Mouse (Mus musculus) embryonic facial prominence, embryonic 13.5 days (tissue): ENCODE results near the gene Hmgcl. TPM values are rescaled to one million over a fixed set of nuclear protein-coding genes. Genes with fewer than 3 reads are reported as not detected.

ENCODE experiments used
- ATAC-seq: fragments of 200-750 bp; cut with Nextera tagmentation; 2 replicates; pipeline ENCODE4 v1.8.0; 2017; ENCODE audit warnings: low read depth; ENCODE audit not compliant: insufficient number of reproducible peaks, insufficient read depth, low FRiP score, low TSS enrichment
- H3K27ac ChIP-seq: fragments of 300-500 bp; sonication (generic); 2 replicates; pipeline ENCODE4 v1.5.1; 2015; ENCODE audit warnings: moderate library complexity, mild to moderate bottlenecking, inconsistent platforms
- H3K27me3 ChIP-seq: fragments of 300-500 bp; sonication (generic); 2 replicates; pipeline ENCODE4 v1.6.1; 2015; ENCODE audit warnings: mild to moderate bottlenecking, inconsistent platforms
- H3K36me3 ChIP-seq: fragments of 300-500 bp; sonication (generic); 2 replicates; pipeline ENCODE4 v1.6.1; 2015; ENCODE audit warnings: mild to moderate bottlenecking, inconsistent platforms
- H3K4me1 ChIP-seq: fragments of 300-500 bp; sonication (generic); 2 replicates; pipeline ENCODE4 v1.6.1; 2015; ENCODE audit warnings: inconsistent platforms
- H3K4me2 ChIP-seq: fragments of 300-500 bp; sonication (generic); 2 replicates; pipeline ENCODE4 v1.6.1; 2015; ENCODE audit warnings: moderate library complexity, mild to moderate bottlenecking, inconsistent platforms
- H3K4me3 ChIP-seq: fragments of 300-500 bp; sonication (generic); 2 replicates; pipeline ENCODE4 v1.5.1; 2015; ENCODE audit warnings: mild to moderate bottlenecking, inconsistent platforms
- H3K9ac ChIP-seq: fragments of 300-500 bp; sonication (generic); 2 replicates; pipeline ENCODE4 v1.6.1; 2015; ENCODE audit warnings: mild to moderate bottlenecking, inconsistent platforms
- H3K9me3 ChIP-seq: fragments of 300-500 bp; sonication (generic); 2 replicates; pipeline ENCODE4 v1.6.1; 2016; ENCODE audit warnings: inconsistent platforms
- WGBS: fragments of 180-500 bp; shearing (Covaris S2); methylation state at CpG from one replicate; pipeline ENCODE4 v1.1.7; 2015; ENCODE audit warnings: mixed read lengths; 5-methylcytosine and 5-hydroxymethylcytosine counted together
- polyA plus RNA-seq: library from polyadenylated mRNA; unstranded; fragments of >200 nt; fragmentation: Nextera tagmentation; extraction: Ambion mirVana; gene quantifications from 2 replicates; pipeline ENCODE4 v1.2.1, GENCODE M21; 2015

Gene Hmgcl
- polyA plus RNA-seq, 1 experiment from 2014 or later: 80.3 TPM

DNA sequence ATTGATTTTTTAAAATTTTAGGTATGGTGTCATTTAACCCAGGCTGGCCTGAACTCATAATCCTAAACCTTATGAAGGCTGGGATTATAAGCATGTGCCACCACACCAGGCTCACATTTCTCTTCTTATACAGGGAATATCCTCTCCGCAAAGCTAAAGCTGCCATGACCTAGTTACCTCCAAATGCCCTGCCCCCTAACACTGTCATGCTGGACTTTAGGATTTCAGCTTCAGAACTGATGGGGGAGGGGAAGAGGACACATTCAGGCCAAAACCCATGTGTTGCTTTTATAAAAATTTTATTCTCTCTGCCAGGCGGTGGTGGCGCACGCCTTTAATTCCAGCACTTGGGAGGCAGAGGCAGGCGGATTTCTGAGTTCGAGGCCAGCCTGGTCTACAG, 47.7 kb downstream of the Hmgcl start:
- Histone ChIP-seq H3K4me1 (no peaks in the 10 kb centered on the region), H3K4me3 (no peak overlapping the region), H3K9me3 (peaks cover 10% of the 10 kb centered on the region; the same call in 1 of the 2 replicates), H3K4me2 (no peak overlapping the region), H3K27ac (no peak overlapping the region), H3K27me3 (no peaks in the 10 kb centered on the region), H3K36me3 (no peaks in the 10 kb centered on the region), H3K9ac (no peak overlapping the region)
- 95% methylated on average over 6 of the region's 6 CpGs for whole genome bisulfite sequencing
- no peak for ATAC-seq

DNA sequence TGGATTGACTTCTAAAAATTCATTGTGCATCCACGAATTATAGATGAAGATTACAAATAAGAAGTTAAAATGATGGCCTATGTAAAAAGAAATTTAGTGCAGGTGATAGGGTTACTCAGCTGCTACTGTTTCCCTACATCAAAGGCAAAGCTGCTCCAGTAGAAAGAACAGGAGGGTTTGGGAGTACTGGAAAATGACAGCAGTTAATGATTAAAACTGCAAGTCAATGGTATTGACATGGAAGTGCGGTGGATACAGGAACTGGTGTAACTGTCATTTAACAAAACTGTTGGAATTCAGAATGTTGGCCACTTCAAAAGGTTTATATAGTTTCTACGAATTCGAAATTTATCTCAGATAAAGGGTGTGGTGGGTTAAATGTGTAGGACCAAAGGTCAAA, 48.9 kb downstream of the Hmgcl start:
- Histone ChIP-seq H3K4me1 (no peaks in the 10 kb centered on the region), H3K27me3 (no peaks in the 10 kb centered on the region), H3K9ac (no peak overlapping the region), H3K4me2 (no peak overlapping the region), H3K9me3 (peaks cover 10% of the 10 kb centered on the region; the same call in 1 of the 2 replicates), H3K36me3 (no peaks in the 10 kb centered on the region), H3K27ac (no peak overlapping the region), H3K4me3 (no peak overlapping the region)
- no peak for ATAC-seq
- 80% methylated on average over 4 of the region's 4 CpGs for WGBS

DNA sequence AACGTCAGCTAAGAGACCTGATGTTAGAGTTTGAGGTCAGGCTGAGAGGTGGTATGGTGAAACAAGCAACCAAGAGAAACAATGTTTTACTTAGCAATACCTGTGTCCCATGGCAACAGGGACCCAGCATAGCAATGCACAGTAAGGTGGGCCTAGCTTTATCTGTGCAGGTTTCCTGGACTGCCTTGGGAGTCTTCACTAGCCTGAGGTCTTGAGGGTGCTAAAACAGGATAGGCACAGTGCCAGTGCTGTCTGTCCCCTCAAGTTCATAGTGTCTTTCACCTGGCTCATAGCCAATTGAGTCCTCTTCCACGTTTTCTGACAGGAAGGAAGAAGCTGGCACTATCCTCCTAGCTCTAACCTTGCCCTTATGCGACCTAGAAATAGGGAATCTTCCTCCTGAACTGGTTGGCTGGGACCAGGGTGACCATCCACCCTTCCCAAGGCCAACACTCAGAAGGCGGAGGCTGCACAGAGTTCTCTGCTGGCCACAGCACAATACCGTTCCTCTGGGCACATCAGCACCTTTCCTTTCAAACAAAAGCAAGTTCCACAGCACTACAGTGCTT, 57.9 kb downstream of the Hmgcl start:
- no peak overlapping the region for H3K4me2 ChIP-seq
- H3K36me3 ChIP-seq: peaks cover 78% of the 10 kb centered on the region
- H3K4me1 ChIP-seq: no peaks in the 10 kb centered on the region
- no peak overlapping the region for H3K9ac ChIP-seq
- H3K27ac ChIP-seq: no peak overlapping the region
- WGBS: 89% methylated on average over 5 of the region's 5 CpGs
- H3K4me3 ChIP-seq: no peak overlapping the region
- no peaks in the 10 kb centered on the region for H3K27me3 ChIP-seq
- no peaks in the 10 kb centered on the region for H3K9me3 ChIP-seq
- no peak for ATAC-seq

DNA sequence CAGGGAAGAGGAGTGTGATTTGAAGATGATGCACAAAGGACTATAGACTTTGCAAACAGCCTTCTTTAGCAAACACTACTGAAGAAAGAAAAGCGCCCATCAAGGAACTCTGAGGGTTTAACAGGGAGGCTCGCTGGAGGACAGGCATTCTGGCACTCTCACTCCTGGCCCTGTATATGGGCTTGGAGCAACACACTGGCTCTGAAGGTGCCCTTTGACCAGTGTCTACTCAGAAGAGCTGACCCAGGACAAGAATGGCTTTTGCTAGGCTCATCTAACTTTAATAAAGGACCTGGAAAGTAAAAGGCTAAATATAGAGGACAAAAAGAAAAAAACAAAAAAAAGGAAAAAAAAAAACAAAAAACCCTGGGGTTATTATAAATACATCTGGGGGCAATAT, 58.7 kb downstream of the Hmgcl start:
- no peak overlapping the region for H3K27ac ChIP-seq
- peaks cover 86% of the 10 kb centered on the region for H3K36me3 ChIP-seq
- no peaks in the 10 kb centered on the region for H3K9me3 ChIP-seq
- no peak overlapping the region for H3K4me2 ChIP-seq
- no peak overlapping the region for H3K9ac ChIP-seq
- no peaks in the 10 kb centered on the region for H3K27me3 ChIP-seq
- H3K4me3 ChIP-seq: no peak overlapping the region
- H3K4me1 ChIP-seq: no peaks in the 10 kb centered on the region
- 88% methylated on average over 2 of the region's 2 CpGs for WGBS
- no peak for ATAC-seq

DNA sequence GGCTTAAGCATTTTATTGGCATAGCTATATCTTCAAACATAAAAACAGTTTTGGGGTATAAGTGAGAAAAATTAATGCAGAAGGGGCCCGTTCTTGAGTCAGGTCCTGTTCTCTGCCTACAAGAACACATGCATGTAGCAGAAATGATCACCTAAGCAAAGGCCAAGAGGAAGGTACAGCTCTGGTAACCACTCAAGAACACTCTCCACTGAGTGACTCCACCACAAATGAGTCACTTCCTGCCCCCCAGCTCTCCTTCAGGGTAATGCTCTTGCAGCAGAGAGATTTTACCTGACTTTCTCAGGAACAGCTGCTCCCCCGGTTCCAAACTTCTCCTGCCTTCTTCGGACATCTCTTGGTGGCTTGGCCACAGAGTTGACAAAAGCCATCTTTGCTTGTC, 60.6 kb downstream of the Hmgcl start:
- Histone ChIP-seq H3K27ac (no peak overlapping the region), H3K9ac (no peak overlapping the region), H3K4me3 (no peak overlapping the region), H3K27me3 (no peaks in the 10 kb centered on the region), H3K4me1 (no peaks in the 10 kb centered on the region), H3K4me2 (no peak overlapping the region), H3K9me3 (no peaks in the 10 kb centered on the region), H3K36me3 (peaks cover 94% of the 10 kb centered on the region)
- ATAC-seq: no peak
- 92% methylated on average over 3 of the region's 3 CpGs for WGBS

DNA sequence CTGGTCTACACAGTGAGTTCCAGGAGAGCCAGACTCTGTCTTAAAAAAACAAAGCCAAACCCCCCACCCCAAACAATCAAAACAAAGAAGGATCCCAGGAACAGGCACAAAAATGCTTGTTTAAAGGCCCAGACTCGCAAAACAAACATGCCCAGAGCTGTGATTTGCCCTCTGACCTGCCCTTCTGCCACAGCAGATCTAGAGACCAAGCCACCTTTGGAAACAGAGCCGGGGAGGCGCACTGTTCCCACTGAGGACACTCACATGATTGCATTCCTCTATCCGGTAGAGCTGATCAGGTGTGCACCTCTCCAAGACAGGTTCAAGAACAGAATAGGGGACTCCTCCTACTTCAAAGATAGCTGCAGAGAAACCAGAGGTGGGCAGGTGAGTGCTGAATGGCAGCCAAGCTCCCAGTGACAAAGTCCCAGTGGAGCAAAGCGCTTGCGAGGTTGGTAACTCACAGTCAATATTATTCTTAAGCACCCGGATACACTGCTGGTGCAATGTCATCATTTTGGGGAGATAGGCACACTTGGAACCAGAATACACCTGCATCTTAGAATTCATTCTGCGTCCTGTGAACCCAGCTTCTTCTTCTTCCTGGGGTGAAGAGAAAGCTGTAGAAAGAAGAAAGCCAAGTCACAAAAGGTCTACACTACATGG, 62.7 kb downstream of the Hmgcl start:
- no peaks in the 10 kb centered on the region for H3K9me3 ChIP-seq
- no peak overlapping the region for H3K4me2 ChIP-seq
- ATAC-seq: no peak
- WGBS: 89% methylated on average over 8 of the region's 8 CpGs
- peaks cover 92% of the 10 kb centered on the region for H3K36me3 ChIP-seq
- H3K27me3 ChIP-seq: no peaks in the 10 kb centered on the region
- H3K4me1 ChIP-seq: no peaks in the 10 kb centered on the region
- H3K4me3 ChIP-seq: no peak overlapping the region
- no peak overlapping the region for H3K9ac ChIP-seq
- no peak overlapping the region for H3K27ac ChIP-seq

DNA sequence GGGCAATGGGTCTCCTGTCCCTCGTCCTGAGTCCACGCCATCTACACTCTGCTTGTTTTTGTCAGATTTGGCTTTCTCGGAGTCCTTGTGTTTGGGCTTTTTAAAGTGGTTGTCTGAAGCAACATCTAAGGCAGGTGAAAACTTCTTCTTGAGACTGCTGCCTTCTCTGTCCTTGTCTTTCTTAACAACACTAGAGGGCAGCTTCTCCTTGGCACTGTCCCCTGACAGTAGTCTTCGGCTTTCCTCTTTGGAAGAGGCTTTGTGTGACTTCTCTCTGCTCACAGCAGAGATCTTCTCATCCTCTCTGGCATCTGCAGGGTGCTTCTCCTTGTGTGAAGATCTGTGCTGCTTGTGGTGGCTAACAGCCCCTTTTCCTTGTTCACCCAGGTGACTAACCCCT, 64.3 kb downstream of the Hmgcl start:
- Histone ChIP-seq H3K27ac (no peak overlapping the region), H3K4me2 (no peak overlapping the region), H3K4me3 (no peak overlapping the region), H3K4me1 (no peaks in the 10 kb centered on the region), H3K36me3 (peaks cover 79% of the 10 kb centered on the region), H3K9me3 (no peaks in the 10 kb centered on the region), H3K27me3 (no peaks in the 10 kb centered on the region), H3K9ac (no peak overlapping the region)
- no peak for ATAC-seq
- WGBS: 89% methylated on average over 4 of the region's 4 CpGs

Other genes starting within 250 kb of the Hmgcl start
- gene Il22ra1, start 218.3 kb upstream of the Hmgcl start, polyA plus RNA-seq: 0.17 and 0.18 TPM in 2 replicates
- gene Myom3, start 186.7 kb upstream of the Hmgcl start, polyA plus RNA-seq: 0.66 and 0.67 TPM in 2 replicates
- 324 and 327 TPM in 2 replicates for gene Srsf10, start 90.7 kb upstream of the Hmgcl start, polyA plus RNA-seq
- gene Pnrc2, start 72.6 kb upstream of the Hmgcl start, polyA plus RNA-seq: 183 and 196 TPM in 2 replicates
- 0.51 and 0.55 TPM in 2 replicates for gene Cnr2, start 51.1 kb upstream of the Hmgcl start, polyA plus RNA-seq
- 66.6 and 75.1 TPM in 2 replicates for gene Fuca1, start 25.7 kb upstream of the Hmgcl start, polyA plus RNA-seq
- gene Gale, start 17.3 kb downstream of the Hmgcl start, polyA plus RNA-seq: 34.6 and 38.5 TPM in 2 replicates
- gene Lypla2, start 26.2 kb downstream of the Hmgcl start, polyA plus RNA-seq: 105 and 117 TPM in 2 replicates
- 59.5 and 59.9 TPM in 2 replicates for gene Pithd1, start 40.8 kb downstream of the Hmgcl start, polyA plus RNA-seq
- gene Eloa, start 75.3 kb downstream of the Hmgcl start, polyA plus RNA-seq: 42.5 and 43.0 TPM in 2 replicates
- gene Rpl11, start 107.0 kb downstream of the Hmgcl start, polyA plus RNA-seq: 447 and 551 TPM in 2 replicates
- 540 and 613 TPM in 2 replicates for gene Id3, start 197.0 kb downstream of the Hmgcl start, polyA plus RNA-seq
- gene E2f2, start 225.9 kb downstream of the Hmgcl start, polyA plus RNA-seq: 6.4 and 7.1 TPM in 2 replicates